Mouse (Mus musculus) spleen, adult 2 months (tissue): Measurements from ENCODE around the gene Sox10. TPM values are rescaled to one million over a fixed set of nuclear protein-coding genes. Genes with fewer than 3 reads are reported as not detected.

Experiments used
- DNase-seq, 2 experiments: peaks; one replicate each; pipeline versions ENCODE4 v3.0.0 to v3.0.0-alpha.2; 2012 to 2021; ENCODE audit warnings: low spot score in 2 of 2, low read depth in 1 of 2
- H3K27ac ChIP-seq: fragments of 200-500 bp; 2 replicates; pipeline ENCODE4 v1.5.1; 2012; ENCODE audit warnings: low read length, inconsistent platforms; ENCODE audit not compliant: insufficient read depth
- H3K27me3 ChIP-seq: fragments of 200-500 bp; 2 replicates; pipeline ENCODE4 v1.6.1; 2012; ENCODE audit warnings: mild to moderate bottlenecking, moderate library complexity, low read length, inconsistent platforms; ENCODE audit not compliant: control insufficient read depth, insufficient read depth
- H3K36me3 ChIP-seq: fragments of 200-500 bp; 2 replicates; pipeline ENCODE4 v1.6.1; 2012; ENCODE audit warnings: mild to moderate bottlenecking, low read length, inconsistent platforms; ENCODE audit not compliant: control insufficient read depth, insufficient read depth
- H3K4me1 ChIP-seq: fragments of 200-500 bp; 2 replicates; pipeline ENCODE4 v1.6.1; 2011; ENCODE audit warnings: inconsistent platforms; ENCODE audit not compliant: control insufficient read depth, insufficient read depth, insufficient read length
- H3K4me3 ChIP-seq: fragments of 200-500 bp; 2 replicates; pipeline ENCODE4 v1.5.1; 2011; ENCODE audit warnings: mild to moderate bottlenecking, inconsistent platforms; ENCODE audit not compliant: insufficient read depth, insufficient read length; ENCODE audit errors: extremely low read depth
- CTCF ChIP-seq: fragments of 200-500 bp; IDR thresholded peaks from 2 replicates; pipeline ENCODE4 v1.5.1; 2011; ENCODE audit warnings: mild to moderate bottlenecking, inconsistent platforms; ENCODE audit not compliant: insufficient read depth, insufficient read length, insufficient replicate concordance; ENCODE audit errors: extremely low read depth
- POLR2A ChIP-seq: fragments of 200-500 bp; IDR thresholded peaks from 2 replicates; pipeline ENCODE4 v1.6.1; 2011; ENCODE audit warnings: low read depth, low read length, inconsistent platforms
- WGBS: fragments of 180-500 bp; shearing (Covaris S2); methylation state at CpG from one replicate; pipeline ENCODE4 v1.1.7; 2018; 5-methylcytosine and 5-hydroxymethylcytosine counted together
- polyA plus RNA-seq: library from polyadenylated mRNA; depleted of rRNA; stranded (reverse); fragments of >200 nt; gene quantifications from 2 replicates; pipeline ENCODE4 v1.2.3, GENCODE M21; 2012

Gene Sox10
- polyA plus RNA-seq, 1 experiment = 2.0 TPM

DNA sequence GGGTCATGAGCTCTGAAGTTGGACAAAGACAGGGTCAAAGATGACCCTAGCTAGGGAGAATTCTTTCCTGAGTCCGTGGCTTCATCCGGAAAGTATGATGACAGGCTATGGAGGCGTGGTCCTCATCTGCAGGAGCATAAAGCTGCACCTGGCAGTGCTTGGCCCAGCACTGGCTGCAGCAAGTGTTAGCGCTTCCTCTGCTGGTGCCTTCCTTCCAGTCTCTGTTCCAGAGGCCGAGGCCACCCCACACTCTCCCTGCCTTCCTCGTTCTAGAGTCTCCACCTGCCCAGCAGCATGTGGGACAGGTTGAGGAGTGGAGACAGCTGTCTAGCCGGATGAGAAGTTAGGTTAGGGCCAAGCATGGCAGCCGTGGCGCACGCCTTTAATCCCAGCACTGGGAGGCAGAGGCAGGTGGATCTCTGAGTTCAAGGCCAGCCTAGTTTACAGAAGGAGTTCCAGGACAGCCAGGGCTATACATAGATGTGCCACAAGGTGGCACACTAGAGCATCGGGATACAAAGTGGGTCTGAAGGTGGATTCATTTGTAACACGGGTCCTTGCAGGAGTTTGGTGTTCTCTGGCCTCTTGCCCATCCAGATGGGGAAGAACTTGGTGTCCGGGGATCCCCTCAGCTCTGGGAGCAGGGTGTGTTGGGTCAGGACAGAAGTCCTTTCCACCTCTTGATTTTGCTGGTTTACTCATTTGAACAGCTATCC is 38.7 kb downstream of the Sox10 start:
- Histone ChIP-seq H3K27ac (no peak overlapping the region), H3K27me3 (no peaks in the 10 kb centered on the region), H3K4me1 (no peaks in the 10 kb centered on the region), H3K36me3 (peaks cover 55% of the 10 kb centered on the region), H3K4me3 (no peak overlapping the region)
- peak in 1 of 2 experiments; percentile 40 for DNase-seq
- WGBS = 79% methylated on average over 13 of the region's 13 CpGs
- TF ChIP-seq CTCF = peak; percentile 28; the same call in 1 of the 2 replicates
- no peak for TF ChIP-seq POLR2A

DNA sequence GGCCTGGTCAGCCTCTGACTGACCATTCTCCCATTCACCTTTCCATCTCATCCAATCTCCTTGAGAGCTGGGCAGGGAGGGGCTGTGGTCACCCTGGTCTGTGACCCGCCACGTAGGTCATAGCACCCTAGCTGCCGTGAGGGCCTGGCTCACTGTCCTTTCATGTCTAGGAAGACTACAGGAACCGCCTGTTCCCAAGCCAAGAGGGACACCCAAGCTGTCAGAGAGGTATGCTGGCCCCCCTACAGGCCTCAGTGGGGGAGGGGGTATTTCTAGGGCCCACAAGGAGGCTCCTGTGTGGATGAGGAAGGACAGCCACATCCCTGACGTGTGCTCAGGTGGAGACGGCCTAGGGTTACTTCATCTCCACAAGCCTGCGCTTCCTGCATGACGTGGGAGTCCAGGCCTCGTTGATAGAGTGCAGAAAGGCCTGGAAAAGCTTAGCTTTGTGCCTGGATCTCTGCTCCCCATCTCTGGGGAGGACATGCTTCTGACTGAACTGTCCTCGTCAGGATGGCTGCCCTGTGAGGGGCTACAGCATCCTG is 40.6 kb downstream of the Sox10 start:
- peaks cover 51% of the 10 kb centered on the region for H3K36me3 ChIP-seq
- WGBS = 91% methylated on average over 10 of the region's 10 CpGs
- TF ChIP-seq CTCF = no peak
- TF ChIP-seq POLR2A = no peak
- no peaks in the 10 kb centered on the region for H3K27me3 ChIP-seq
- no peak overlapping the region for H3K27ac ChIP-seq
- DNase-seq = no peak
- H3K4me1 ChIP-seq = no peaks in the 10 kb centered on the region
- H3K4me3 ChIP-seq = no peak overlapping the region

DNA sequence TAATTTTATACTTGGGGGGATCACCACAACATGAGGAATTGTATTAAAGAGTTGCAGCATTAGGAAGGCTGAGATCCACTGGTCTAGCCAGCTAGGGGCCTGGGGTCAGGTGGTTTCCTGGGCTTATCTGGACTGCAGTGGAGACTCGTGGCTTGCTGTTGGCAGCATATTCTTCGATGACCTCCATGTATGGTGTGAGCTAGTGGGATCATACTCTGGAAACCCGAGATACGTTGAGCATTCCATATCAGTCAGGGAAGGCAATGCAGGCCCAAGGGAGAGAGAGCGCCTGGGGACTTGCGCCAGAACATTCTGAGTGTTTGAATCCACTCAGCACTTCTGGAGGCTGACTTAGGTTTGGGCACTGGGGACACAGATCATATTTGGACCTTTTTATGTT is 41.3 kb downstream of the Sox10 start:
- no peak for TF ChIP-seq CTCF
- no peak for TF ChIP-seq POLR2A
- H3K27me3 ChIP-seq = no peaks in the 10 kb centered on the region
- WGBS = 81% methylated on average over 6 of the region's 6 CpGs
- peaks cover 53% of the 10 kb centered on the region for H3K36me3 ChIP-seq
- no peaks in the 10 kb centered on the region for H3K4me1 ChIP-seq
- no peak for DNase-seq
- no peak overlapping the region for H3K4me3 ChIP-seq
- H3K27ac ChIP-seq = no peak overlapping the region

DNA sequence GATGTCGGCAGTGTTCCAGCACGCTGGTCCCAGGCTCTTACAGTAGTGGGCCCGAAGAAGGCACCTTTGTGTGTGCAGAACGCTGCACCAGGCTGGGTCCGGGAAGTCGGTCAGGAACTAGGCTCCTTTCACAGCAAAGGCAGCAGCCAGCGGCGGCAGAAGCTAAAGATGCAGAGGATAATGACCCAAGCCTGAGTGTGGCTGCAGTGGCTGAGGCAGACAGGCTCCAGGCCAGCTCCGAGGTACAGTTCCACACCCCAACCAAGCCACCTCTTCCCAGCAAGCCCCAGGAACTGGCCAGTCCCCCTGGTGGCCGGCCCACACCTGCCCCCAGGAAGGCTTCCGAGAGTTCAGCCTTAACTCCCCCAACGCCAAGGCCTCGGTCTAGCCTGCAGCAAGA is 42.5 kb downstream of the Sox10 start:
- DNase-seq = no peak
- peaks cover 43% of the 10 kb centered on the region for H3K36me3 ChIP-seq
- no peak overlapping the region for H3K4me3 ChIP-seq
- no peaks in the 10 kb centered on the region for H3K4me1 ChIP-seq
- WGBS = 95% methylated on average over 13 of the region's 13 CpGs
- no peaks in the 10 kb centered on the region for H3K27me3 ChIP-seq
- TF ChIP-seq POLR2A (no peak), CTCF (no peak)
- no peak overlapping the region for H3K27ac ChIP-seq

DNA sequence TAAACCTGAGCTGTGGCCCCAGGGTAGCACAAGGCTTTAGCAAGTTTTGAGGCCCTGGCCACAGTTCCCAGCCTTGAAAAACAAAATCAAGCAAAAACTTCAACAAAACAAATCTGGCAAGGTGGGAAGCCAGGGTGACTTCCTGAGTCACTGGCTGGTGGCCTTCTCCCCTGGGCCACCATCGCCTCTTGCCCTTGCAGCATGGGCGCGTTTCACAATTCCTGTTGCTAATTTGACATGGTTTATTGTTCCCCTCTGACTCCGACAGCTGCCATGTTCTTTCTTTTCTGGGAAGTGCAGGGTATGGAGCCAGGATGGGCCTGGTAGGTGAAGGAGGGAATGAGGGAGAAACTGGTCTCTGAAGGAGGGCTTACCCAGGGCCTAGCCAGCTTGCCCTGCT is 42.9 kb downstream of the Sox10 start:
- TF ChIP-seq POLR2A (no peak), CTCF (no peak)
- Histone ChIP-seq H3K27me3 (no peaks in the 10 kb centered on the region), H3K36me3 (peaks cover 39% of the 10 kb centered on the region), H3K27ac (no peak overlapping the region), H3K4me3 (no peak overlapping the region), H3K4me1 (no peaks in the 10 kb centered on the region)
- DNase-seq = no peak
- WGBS = 89% methylated on average over 4 of the region's 4 CpGs

DNA sequence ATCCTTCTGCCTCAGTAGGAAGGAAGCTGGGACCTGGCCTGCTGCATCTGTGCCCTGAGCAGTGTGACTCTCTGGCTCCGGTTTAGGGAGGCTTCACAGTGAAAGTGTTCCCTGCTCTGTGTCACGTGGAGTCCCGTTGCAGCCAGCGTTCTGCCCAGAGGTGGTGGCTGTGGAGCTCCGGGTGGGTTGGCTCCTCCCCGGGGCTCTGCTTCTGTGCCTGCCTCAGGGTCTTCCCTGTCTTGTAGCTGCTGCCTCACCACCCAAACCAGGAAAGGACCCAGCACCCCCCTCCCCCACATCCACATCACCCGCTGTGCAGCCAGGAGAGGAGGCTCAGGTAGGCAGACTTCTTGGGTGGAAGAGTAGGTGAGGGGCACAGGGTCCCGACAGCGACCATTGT is 45.5 kb downstream of the Sox10 start:
- no peak for DNase-seq
- peaks cover 30% of the 10 kb centered on the region for H3K36me3 ChIP-seq

DNA sequence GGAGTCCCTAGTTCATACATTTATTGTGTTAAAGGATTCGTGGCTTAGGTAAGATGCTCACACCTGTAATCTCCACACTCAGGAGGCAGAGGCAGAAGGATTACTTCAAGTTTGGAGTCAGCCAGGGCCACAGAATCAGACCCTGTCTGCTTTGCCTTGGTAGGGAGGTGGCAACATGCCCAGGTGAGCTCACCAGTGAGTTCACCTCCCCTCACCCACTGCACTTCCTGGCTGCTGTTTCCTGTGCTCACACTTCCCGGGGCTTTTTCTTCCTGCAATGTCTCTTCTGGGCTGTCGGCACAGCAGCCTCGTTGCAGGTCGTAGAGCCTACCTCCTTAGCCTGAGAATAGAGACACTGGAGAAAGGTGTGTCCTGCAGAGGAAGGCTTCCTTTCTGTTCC is 49.8 kb downstream of the Sox10 start:
- DNase-seq = no peak
- no peak for TF ChIP-seq POLR2A
- TF ChIP-seq CTCF = no peak
- 37% methylated on average over 5 of the region's 5 CpGs for WGBS
- Histone ChIP-seq H3K27ac (peak overlapping the region; percentile 44), H3K27me3 (no peaks in the 10 kb centered on the region), H3K4me3 (no peak overlapping the region), H3K36me3 (peaks cover 16% of the 10 kb centered on the region), H3K4me1 (no peaks in the 10 kb centered on the region; the same call in 1 of the 2 replicates)

More for the DNA sequence above, 45.5 kb downstream of the Sox10 start:
- Histone ChIP-seq H3K4me1 (no peaks in the 10 kb centered on the region), H3K4me3 (no peak overlapping the region), H3K27ac (no peak overlapping the region), H3K27me3 (no peaks in the 10 kb centered on the region)
- WGBS = 90% methylated on average over 9 of the region's 9 CpGs
- TF ChIP-seq POLR2A (no peak), CTCF (no peak)
